Mouse (Mus musculus): ENCODE measurements around the gene Kcnt1.

DNA sequence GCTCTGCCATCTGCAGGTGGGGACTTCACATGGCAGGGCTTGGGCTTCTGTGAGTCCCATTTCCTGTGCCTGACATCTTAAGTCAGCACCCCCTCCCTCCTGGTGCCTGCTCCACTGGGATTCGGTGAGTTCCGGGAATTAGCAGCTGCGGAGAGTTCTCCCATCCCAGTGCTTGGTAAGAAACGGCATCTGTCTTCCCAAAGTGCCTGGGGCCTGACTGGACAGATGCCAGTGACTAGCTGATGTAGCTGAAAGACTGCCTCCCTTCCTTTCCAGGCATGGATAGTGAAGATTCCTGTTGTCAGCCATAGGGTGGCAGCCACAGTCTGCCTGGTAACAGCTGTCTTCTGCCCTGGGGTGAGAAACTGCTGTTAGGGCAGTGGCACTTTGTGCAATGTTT, 1.9 kb downstream of the Kcnt1 start:
- no peak for TF ChIP-seq POLR2A (IDR thresholded peaks at IDR 0.05; ENCODE audit: low read depth, low read length)
- TF ChIP-seq CTCF (conservative IDR thresholded peaks at IDR 0.05; ENCODE audit: insufficient read depth, insufficient read length, low read depth, low read length): no peak

Measured in kidney, adult 2 months (tissue).